Mouse (Mus musculus): Measurements from ENCODE around the gene Cnpy2. TPM values are rescaled to one million over a fixed set of nuclear protein-coding genes. Genes with fewer than 3 reads are reported as not detected.

Gene Cnpy2
- polyA plus RNA-seq, 1 experiment from 2014 or later: 305 TPM

GRCm38 (mm10) chr10:128358796-128359195, 36.5 kb downstream of the Cnpy2 start:
- H3K4me3 ChIP-seq: no peak overlapping the region
- no peaks in the 10 kb centered on the region for H3K9me3 ChIP-seq
- no peaks in the 10 kb centered on the region for H3K4me1 ChIP-seq
- DNase-seq (ENCODE audit: low spot score): peak; percentile 31
- peaks cover 99% of the 10 kb centered on the region for H3K36me3 ChIP-seq (replicated peaks)
- no peak overlapping the region for H3K27ac ChIP-seq (replicated peaks)
- WGBS: 54% methylated on average over 2 of the region's 2 CpGs
- H3K27me3 ChIP-seq (replicated peaks; ENCODE audit: low read depth, poor library complexity, severe bottlenecking): no peaks in the 10 kb centered on the region

- WGBS: 94% methylated on average over 6 of the region's 6 CpGs
Measured at GRCm38 (mm10) chr10:128359226-128359625, 37.0 kb downstream of the Cnpy2 start.

GRCm38 (mm10) chr10:128361836-128362235, 39.6 kb downstream of the Cnpy2 start:
- no peaks in the 10 kb centered on the region for H3K27me3 ChIP-seq (replicated peaks; ENCODE audit: low read depth, poor library complexity, severe bottlenecking)
- H3K4me1 ChIP-seq: no peaks in the 10 kb centered on the region
- no peak for DNase-seq (ENCODE audit: low spot score)
- H3K9me3 ChIP-seq: no peaks in the 10 kb centered on the region
- WGBS: 90% methylated on average over 6 of the region's 6 CpGs
- H3K27ac ChIP-seq (replicated peaks): no peak overlapping the region
- no peak overlapping the region for H3K4me3 ChIP-seq
- peaks cover 93% of the 10 kb centered on the region for H3K36me3 ChIP-seq (replicated peaks)

More at GRCm38 (mm10) chr10:128359226-128359625, 37.0 kb downstream of the Cnpy2 start:
- H3K9me3 ChIP-seq: no peaks in the 10 kb centered on the region
- no peak overlapping the region for H3K4me3 ChIP-seq
- H3K27me3 ChIP-seq (replicated peaks; ENCODE audit: low read depth, poor library complexity, severe bottlenecking): no peaks in the 10 kb centered on the region
- no peak for DNase-seq (ENCODE audit: low spot score)
- peaks cover 99% of the 10 kb centered on the region for H3K36me3 ChIP-seq (replicated peaks)
- no peaks in the 10 kb centered on the region for H3K4me1 ChIP-seq
- H3K27ac ChIP-seq (replicated peaks): no peak overlapping the region

GRCm38 (mm10) chr10:128362568-128362967, 40.3 kb downstream of the Cnpy2 start:
- H3K9me3 ChIP-seq: no peaks in the 10 kb centered on the region
- peaks cover under 1% of the 10 kb centered on the region; the same call in 1 of the 2 replicates for H3K4me1 ChIP-seq
- peaks cover 86% of the 10 kb centered on the region for H3K36me3 ChIP-seq (replicated peaks)
- WGBS: 60% methylated on average over 3 of the region's 3 CpGs
- H3K27ac ChIP-seq (replicated peaks): no peak overlapping the region
- no peaks in the 10 kb centered on the region for H3K27me3 ChIP-seq (replicated peaks; ENCODE audit: low read depth, poor library complexity, severe bottlenecking)
- no peak for DNase-seq (ENCODE audit: low spot score)
- no peak overlapping the region for H3K4me3 ChIP-seq

GRCm38 (mm10) chr10:128367899-128368401, 45.7 kb downstream of the Cnpy2 start:
- Histone ChIP-seq H3K4me1 (peaks cover 15% of the 10 kb centered on the region), H3K27ac (replicated peaks) (peak overlapping the region; percentile 90), H3K4me3 (peak overlapping the region; percentile 79), H3K36me3 (replicated peaks) (peaks cover 32% of the 10 kb centered on the region), H3K27me3 (replicated peaks; ENCODE audit: low read depth, poor library complexity, severe bottlenecking) (no peaks in the 10 kb centered on the region), H3K9me3 (no peaks in the 10 kb centered on the region)
- 17% methylated on average over 19 of the region's 19 CpGs for WGBS
- DNase-seq (ENCODE audit: low spot score): no peak

GRCm38 (mm10) chr10:128368402-128369217, 46.4 kb downstream of the Cnpy2 start, which contains the start of gene Coq10a:
Gene Coq10a, minus strand, starts transcription at chr10:128368997.
- WGBS: under 1% methylated on average over 87 of the region's 87 CpGs
- Histone ChIP-seq H3K27me3 (replicated peaks; ENCODE audit: low read depth, poor library complexity, severe bottlenecking) (no peaks in the 10 kb centered on the region), H3K9me3 (no peaks in the 10 kb centered on the region), H3K4me3 (peak within 1 kb of the TSS; percentile 79), H3K4me1 (peaks cover 15% of the 10 kb centered on the region), H3K36me3 (replicated peaks) (peaks cover 26% of the 10 kb centered on the region), H3K27ac (replicated peaks) (peak within 1 kb of the TSS; percentile 90)
- peak; percentile 91 for DNase-seq (ENCODE audit: low spot score)

- WGBS: 9% methylated on average over 9 of the region's 9 CpGs
Measured at GRCm38 (mm10) chr10:128369218-128369543, 46.9 kb downstream of the Cnpy2 start.

GRCm38 (mm10) chr10:128369599-128369998, 47.3 kb downstream of the Cnpy2 start:
- no peaks in the 10 kb centered on the region for H3K9me3 ChIP-seq
- H3K27me3 ChIP-seq (replicated peaks; ENCODE audit: low read depth, poor library complexity, severe bottlenecking): no peaks in the 10 kb centered on the region
- 79% methylated on average over 6 of the region's 6 CpGs for WGBS
- peak overlapping the region; percentile 79 for H3K4me3 ChIP-seq
- H3K4me1 ChIP-seq: peaks cover 15% of the 10 kb centered on the region
- H3K27ac ChIP-seq (replicated peaks): peak overlapping the region; percentile 90
- no peak for DNase-seq (ENCODE audit: low spot score)
- H3K36me3 ChIP-seq (replicated peaks): peaks cover 16% of the 10 kb centered on the region

More at GRCm38 (mm10) chr10:128369218-128369543, 46.9 kb downstream of the Cnpy2 start:
- no peak for DNase-seq (ENCODE audit: low spot score)
- H3K4me1 ChIP-seq: peaks cover 15% of the 10 kb centered on the region
- peaks cover 20% of the 10 kb centered on the region for H3K36me3 ChIP-seq (replicated peaks)
- peak overlapping the region; percentile 90 for H3K27ac ChIP-seq (replicated peaks)
- H3K9me3 ChIP-seq: no peaks in the 10 kb centered on the region
- H3K4me3 ChIP-seq: peak overlapping the region; percentile 79
- no peaks in the 10 kb centered on the region for H3K27me3 ChIP-seq (replicated peaks; ENCODE audit: low read depth, poor library complexity, severe bottlenecking)

- H3K4me1 ChIP-seq: peaks cover 15% of the 10 kb centered on the region
- H3K9me3 ChIP-seq: no peaks in the 10 kb centered on the region
- DNase-seq (ENCODE audit: low spot score): no peak
- H3K27ac ChIP-seq (replicated peaks): no peak overlapping the region
- no peaks in the 10 kb centered on the region for H3K27me3 ChIP-seq (replicated peaks; ENCODE audit: low read depth, poor library complexity, severe bottlenecking)
- H3K4me3 ChIP-seq: no peak overlapping the region
- H3K36me3 ChIP-seq (replicated peaks): peaks cover 11% of the 10 kb centered on the region
- 67% methylated on average over 6 of the region's 6 CpGs for WGBS
Measured at GRCm38 (mm10) chr10:128370021-128370420, 47.8 kb downstream of the Cnpy2 start.

GRCm38 (mm10) chr10:128370601-128371000, 48.3 kb downstream of the Cnpy2 start:
- H3K27ac ChIP-seq (replicated peaks): no peak overlapping the region
- H3K4me3 ChIP-seq: no peak overlapping the region
- no peak for DNase-seq (ENCODE audit: low spot score)
- H3K27me3 ChIP-seq (replicated peaks; ENCODE audit: low read depth, poor library complexity, severe bottlenecking): no peaks in the 10 kb centered on the region
- H3K4me1 ChIP-seq: peaks cover 15% of the 10 kb centered on the region
- WGBS: 58% methylated on average over 4 of the region's 4 CpGs
- no peaks in the 10 kb centered on the region for H3K9me3 ChIP-seq
- peaks cover 6% of the 10 kb centered on the region for H3K36me3 ChIP-seq (replicated peaks)

GRCm38 (mm10) chr10:128372142-128372541, 49.9 kb downstream of the Cnpy2 start:
- H3K4me3 ChIP-seq: no peak overlapping the region
- 82% methylated on average over 5 of the region's 5 CpGs for WGBS

GRCm38 (mm10) chr10:128372989-128373748, 50.9 kb downstream of the Cnpy2 start:
- H3K27ac ChIP-seq (replicated peaks): no peak overlapping the region
- no peak for DNase-seq (ENCODE audit: low spot score)
- H3K36me3 ChIP-seq (replicated peaks): peaks cover 1% of the 10 kb centered on the region
- no peak overlapping the region for H3K4me3 ChIP-seq
- no peaks in the 10 kb centered on the region for H3K27me3 ChIP-seq (replicated peaks; ENCODE audit: low read depth, poor library complexity, severe bottlenecking)
- 84% methylated on average over 6 of the region's 6 CpGs for WGBS
- no peaks in the 10 kb centered on the region for H3K9me3 ChIP-seq
- H3K4me1 ChIP-seq: peaks cover 26% of the 10 kb centered on the region

More at GRCm38 (mm10) chr10:128372142-128372541, 49.9 kb downstream of the Cnpy2 start:
- peaks cover 27% of the 10 kb centered on the region for H3K4me1 ChIP-seq
- H3K36me3 ChIP-seq (replicated peaks): no peaks in the 10 kb centered on the region
- H3K27ac ChIP-seq (replicated peaks): no peak overlapping the region
- H3K9me3 ChIP-seq: no peaks in the 10 kb centered on the region
- no peaks in the 10 kb centered on the region for H3K27me3 ChIP-seq (replicated peaks; ENCODE audit: low read depth, poor library complexity, severe bottlenecking)
- no peak for DNase-seq (ENCODE audit: low spot score)
